Comparison of ENCODE assay signal across 18 mouse cellular contexts in genomic region chr2:31492308-31492707, GRCm38 (mm10). TPM values are rescaled to one million over a fixed set of nuclear protein-coding genes. Genes with fewer than 3 reads are reported as not detected.
DNase-seq lines count a peak whose midpoint lies in the region; ATAC-seq and TF ChIP-seq lines count a peak whose summit lies in the region.
"Had no signal": no experiment of that assay in that cellular context is flagged by ENCODE, and none has a peak within 500 bp of the region (broad histone marks: within the 10 kb centered on the region; RNA-seq: fewer than 3 reads in every experiment).

No protein-coding gene starts in this region.

- ATAC-seq in intestine, postnatal 0 days: no peak
- no peak for ATAC-seq in intestine, embryonic 16.5 days
- ATAC-seq: Patski had no signal

- no peak overlapping the region for H3K27ac ChIP-seq in intestine, postnatal 0 days (ENCODE audit: low read depth, low read length)
- H3K27ac ChIP-seq in intestine, embryonic 16.5 days (ENCODE audit: low read length): no peak overlapping the region
- H3K27ac ChIP-seq in ES-Bruce4 (ENCODE audit: insufficient read depth, low read length): no peak overlapping the region
- H3K27ac ChIP-seq: embryonic facial prominence, embryonic 13.5 days; hindbrain, embryonic 12.5 days; limb, embryonic 15.5 days; midbrain, embryonic 10.5 days had no signal

- no peaks in the 10 kb centered on the region for H3K9me3 ChIP-seq in intestine, postnatal 0 days (ENCODE audit: control insufficient read depth)
- no peaks in the 10 kb centered on the region for H3K9me3 ChIP-seq in intestine, embryonic 16.5 days (ENCODE audit: control insufficient read depth, low read length)
- H3K9me3 ChIP-seq in ES-Bruce4 (replicated peaks; ENCODE audit: control insufficient read depth, insufficient read depth, low read length, poor library complexity, severe bottlenecking): no peaks in the 10 kb centered on the region
- H3K9me3 ChIP-seq: embryonic facial prominence, embryonic 13.5 days; hindbrain, embryonic 12.5 days; limb, embryonic 15.5 days had no signal

- intact Hi-C loops in gastrocnemius, postnatal 36 days (cut with DNase I): no loop called here

- DNase-seq in lung, adult 2 months: no peak
- DNase-seq in lung, postnatal 4 days: no peak
- DNase-seq in naive thymus-derived CD4-positive, alpha-beta T cell, adult 2 months (ENCODE audit: low read depth): peak; percentile 24
- no peak for DNase-seq in gastrocnemius, postnatal 36 days
- no peak for DNase-seq in urinary bladder, postnatal 14 days (ENCODE audit: low spot score)
- DNase-seq: cerebellum, adult 9-11 months; gastrocnemius, postnatal 14 days; kidney, adult 11 months; kidney, postnatal 14 days; lung, postnatal 36 days had no signal

- no peaks in the 10 kb centered on the region for H3K4me1 ChIP-seq in intestine, postnatal 0 days (replicated peaks; ENCODE audit: control insufficient read depth, insufficient read depth, low read length)
- no peaks in the 10 kb centered on the region for H3K4me1 ChIP-seq in intestine, embryonic 16.5 days (ENCODE audit: control insufficient read depth, insufficient read depth, low read length)
- no peaks in the 10 kb centered on the region for H3K4me1 ChIP-seq in lung, adult 2 months (ENCODE audit: control insufficient read depth, insufficient read depth, low read length)
- H3K4me1 ChIP-seq in ES-Bruce4 (ENCODE audit: control insufficient read depth, insufficient read depth, low read length): no peaks in the 10 kb centered on the region

- H3K4me3 ChIP-seq in intestine, postnatal 0 days (ENCODE audit: low read depth, low read length): no peak overlapping the region
- H3K4me3 ChIP-seq in intestine, embryonic 16.5 days (ENCODE audit: low read length): no peak overlapping the region
- H3K4me3 ChIP-seq in lung, adult 2 months (replicated peaks; ENCODE audit: extremely low read depth, low read depth, low read length): no peak overlapping the region
- H3K4me3 ChIP-seq in ES-Bruce4 (ENCODE audit: low read depth, low read length): no peak overlapping the region
- H3K4me3 ChIP-seq: embryonic facial prominence, embryonic 13.5 days; hindbrain, embryonic 12.5 days; limb, embryonic 15.5 days; midbrain, embryonic 10.5 days had no signal

- H3K27me3 ChIP-seq in intestine, postnatal 0 days (replicated peaks; ENCODE audit: control insufficient read depth, insufficient read depth, low read length): no peaks in the 10 kb centered on the region
- H3K27me3 ChIP-seq in intestine, embryonic 16.5 days (replicated peaks; ENCODE audit: control insufficient read depth, insufficient read depth, low read length): no peaks in the 10 kb centered on the region
- no peaks in the 10 kb centered on the region for H3K27me3 ChIP-seq in ES-Bruce4 (ENCODE audit: control insufficient read depth, insufficient read depth, low read length, poor library complexity, severe bottlenecking)
- H3K27me3 ChIP-seq: limb, embryonic 15.5 days had no signal

- no peak for TF ChIP-seq EP300 in ES-Bruce4 (IDR thresholded peaks at IDR 0.05; ENCODE audit: insufficient read depth, low read depth, low read length)

- WGBS in intestine, postnatal 0 days: 93% methylated on average over 8 of the region's 8 CpGs
- 96% methylated on average over 8 of the region's 8 CpGs for WGBS in intestine, embryonic 16.5 days
- WGBS in lung, adult 2 months: 92% methylated on average over 8 of the region's 8 CpGs

- TF ChIP-seq CTCF in intestine, postnatal 0 days (IDR thresholded peaks at IDR 0.05; ENCODE audit: low read depth): peak; percentile 48
- 0 out of 2 replicates have a peak, but pooled peaks have one; percentile 9 for TF ChIP-seq CTCF in lung, adult 2 months (IDR thresholded peaks at IDR 0.05; ENCODE audit: insufficient read depth, low read length)
- TF ChIP-seq CTCF in ES-Bruce4 (IDR thresholded peaks at IDR 0.05; ENCODE audit: low read depth, low read length): peak; percentile 67

- no peak overlapping the region for H3K9ac ChIP-seq in intestine, postnatal 0 days (ENCODE audit: low read depth, low read length)
- no peak overlapping the region for H3K9ac ChIP-seq in intestine, embryonic 16.5 days (ENCODE audit: low read depth, low read length)
- no peak overlapping the region for H3K9ac ChIP-seq in ES-Bruce4 (ENCODE audit: low read depth, poor library complexity, severe bottlenecking)
- H3K9ac ChIP-seq: embryonic facial prominence, embryonic 13.5 days; hindbrain, embryonic 12.5 days; limb, embryonic 15.5 days had no signal

- no peak overlapping the region for H3K4me2 ChIP-seq in intestine, postnatal 0 days (replicated peaks; ENCODE audit: low read depth)
- no peak overlapping the region for H3K4me2 ChIP-seq in intestine, embryonic 16.5 days (ENCODE audit: low read depth, low read length)
- H3K4me2 ChIP-seq: embryonic facial prominence, embryonic 13.5 days; hindbrain, embryonic 12.5 days; limb, embryonic 15.5 days had no signal

- H3K36me3 ChIP-seq in intestine, postnatal 0 days (ENCODE audit: control insufficient read depth, insufficient read depth): peaks cover 72% of the 10 kb centered on the region
- H3K36me3 ChIP-seq in intestine, embryonic 16.5 days (ENCODE audit: control insufficient read depth, insufficient read depth, low read length): no peaks in the 10 kb centered on the region; the same call in 1 of the 2 replicates
- H3K36me3 ChIP-seq in ES-Bruce4 (ENCODE audit: control insufficient read depth, insufficient read depth, low read length, poor library complexity, severe bottlenecking): peaks cover 24% of the 10 kb centered on the region
- H3K36me3 ChIP-seq: embryonic facial prominence, embryonic 13.5 days; hindbrain, embryonic 12.5 days; limb, embryonic 15.5 days; midbrain, embryonic 10.5 days had no signal

- no peak for TF ChIP-seq POLR2A in lung, adult 2 months (IDR thresholded peaks at IDR 0.05; ENCODE audit: borderline replicate concordance, extremely low read depth, low read depth, low read length)
- TF ChIP-seq POLR2A in ES-Bruce4 (IDR thresholded peaks at IDR 0.05; ENCODE audit: insufficient read depth, low read length): no peak

RNA-seq across cellular contexts. Expression of gene Ass1, which starts 22.3 kb away (rescaled TPM):
- polyA plus RNA-seq in intestine, postnatal 0 days (2015; fragmentation: Nextera tagmentation; extraction: Ambion mirVana): 492 and 545 TPM in 2 replicates
- 374 and 535 TPM in 2 replicates for polyA plus RNA-seq in intestine, embryonic 16.5 days (2015; fragmentation: Nextera tagmentation; extraction: Ambion mirVana)
- polyA plus RNA-seq in lung, adult 2 months (2012; rRNA removed): 14.3 and 18.2 TPM in 2 replicates
- polyA plus RNA-seq in ES-Bruce4 (2011; ENCODE audit: insufficient read depth, insufficient read length, low read depth, missing spikeins): 168 and 176 TPM in 2 replicates
- 1 to 10 TPM; 1.9 to 2.1 TPM for total RNA-seq in gastrocnemius, postnatal 36 days (2021)

Comparison
In these comparisons a context has a peak if more than half of its experiments do, and no peak if none do; other contexts are left out.
1. CTCF ChIP-seq: peak in every context shown above with its lines; median percentile 67 in ES-Bruce4; 48 in intestine, postnatal 0 days; 9 in lung, adult 2 months.